Mouse (Mus musculus): Measurements from ENCODE around the gene Zfp326.

The Zfp326 gene

DNA sequence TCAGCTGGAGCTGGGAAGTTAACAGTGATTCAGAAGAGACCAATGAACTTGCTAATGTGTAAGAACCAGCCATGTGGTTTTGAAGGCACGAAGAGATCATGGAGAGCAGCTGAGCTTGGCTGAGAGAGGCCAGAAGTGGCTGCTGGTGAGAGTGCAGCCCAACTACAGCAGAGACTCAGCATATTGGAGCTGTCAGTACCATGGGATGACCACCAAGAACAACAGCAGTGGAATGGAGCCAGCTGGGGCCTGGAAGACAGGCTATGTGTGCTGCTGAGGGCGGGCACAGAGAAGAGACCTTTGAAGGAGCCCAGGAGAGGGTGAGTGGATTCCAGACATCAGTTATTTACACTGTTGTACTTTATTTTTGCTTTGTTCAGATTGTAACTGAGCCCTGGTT is 65.6 kb downstream of the Zfp326 start:
- no peak for DNase-seq (ENCODE audit: low spot score in 2 of 2)
